Mouse (Mus musculus) left cerebral cortex, postnatal 14 days (tissue): Measurements from ENCODE around the gene Zfp612. TPM values are rescaled to one million over a fixed set of nuclear protein-coding genes. Genes with fewer than 3 reads are reported as not detected.
"Not testable (repeated sequence)": the region's sequence is repeated elsewhere in the genome, so short reads cannot be mapped to it uniquely, and the experiment has no call there.

Source experiments
- DNase-seq, 2 experiments: peaks; one replicate each; pipeline ENCODE4 v3.0.0; 2021 to 2022; ENCODE audit warnings: low spot score in 2 of 2, mixed read lengths in 1 of 2
- intact Hi-C: fragments of 180-260 bp; cut with DNase I; formaldehyde crosslinking; loops from one replicate; pipeline ENCODE4 v1.15.1; 2025
- long read RNA-seq, 2 experiments: library from polyadenylated mRNA; stranded (forward); transcript quantifications; one replicate each; pipeline ENCODE4 v2.0.0; 2021
- total RNA-seq, 2 experiments: library from RNA; stranded (reverse); gene quantifications; 2 replicates each; pipeline ENCODE4 v1.2.3; 2021

The Zfp612 gene
- 10 to 100 TPM; 29.6 to 30.4 TPM for total RNA-seq
- long read RNA-seq, experiment 1, full-length matches to known transcripts = 9 of 15 reads
- long read RNA-seq, experiment 1, partial matches to known transcripts = 2 of 15 reads
- long read RNA-seq, experiment 1, other reads (novel, unspliced or antisense) = 4 of 15 reads
- long read RNA-seq, experiment 2, full-length matches to known transcripts = 10 of 14 reads
- long read RNA-seq, experiment 2, partial matches to known transcripts = 0 of 14 reads
- long read RNA-seq, experiment 2, other reads (novel, unspliced or antisense) = 4 of 14 reads

DNA sequence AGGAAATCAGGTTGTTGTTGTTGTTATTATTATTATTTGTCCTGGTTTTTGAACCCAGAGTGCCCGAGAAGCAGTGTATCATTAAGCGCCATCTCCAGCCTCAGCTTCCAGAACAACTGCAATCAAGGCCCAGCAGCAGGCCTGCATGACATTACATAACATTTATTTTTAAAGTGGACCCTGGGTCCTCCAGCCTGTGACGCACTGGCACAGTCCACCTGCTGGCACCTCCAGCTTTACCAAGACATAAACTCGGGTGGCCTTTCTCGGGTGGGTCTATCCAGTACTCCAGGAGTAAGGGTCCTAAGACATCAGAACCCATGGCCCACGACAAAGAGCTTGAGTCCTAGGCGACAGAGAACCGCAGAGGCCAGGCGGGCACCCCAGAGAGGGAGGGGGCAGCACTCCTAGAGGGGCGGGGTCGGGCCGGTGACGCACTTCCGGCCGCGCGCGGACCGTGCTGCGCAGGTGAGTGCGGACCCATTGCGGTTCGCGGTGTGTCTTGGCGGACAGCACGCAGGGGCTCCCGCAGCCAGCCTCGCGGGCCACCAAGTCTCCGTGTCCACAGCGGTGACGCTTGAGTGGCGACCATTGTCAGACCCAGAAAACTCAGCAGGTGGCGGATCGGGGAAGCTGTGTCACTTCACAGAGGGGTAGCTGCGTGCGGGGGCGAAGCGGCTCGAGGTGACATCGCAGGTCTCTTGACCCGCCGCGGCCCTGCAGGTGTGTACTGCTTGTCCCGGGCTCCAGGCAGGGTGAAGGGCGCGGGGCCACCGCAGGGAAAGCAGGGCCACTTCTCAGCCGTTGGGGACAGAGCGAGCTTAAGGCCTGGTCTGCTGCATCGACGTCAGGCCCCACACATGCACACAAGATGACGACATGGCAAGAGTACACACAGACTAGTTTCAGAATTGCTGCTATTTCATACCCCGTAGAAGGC, at the start of gene Zfp612:
TSS of gene Zfp612 (plus strand) at position 465 of the 940 bp plus-strand sequence.
- intact Hi-C loops = no loop called here
- peak; percentile 54 to 73 for DNase-seq

DNA sequence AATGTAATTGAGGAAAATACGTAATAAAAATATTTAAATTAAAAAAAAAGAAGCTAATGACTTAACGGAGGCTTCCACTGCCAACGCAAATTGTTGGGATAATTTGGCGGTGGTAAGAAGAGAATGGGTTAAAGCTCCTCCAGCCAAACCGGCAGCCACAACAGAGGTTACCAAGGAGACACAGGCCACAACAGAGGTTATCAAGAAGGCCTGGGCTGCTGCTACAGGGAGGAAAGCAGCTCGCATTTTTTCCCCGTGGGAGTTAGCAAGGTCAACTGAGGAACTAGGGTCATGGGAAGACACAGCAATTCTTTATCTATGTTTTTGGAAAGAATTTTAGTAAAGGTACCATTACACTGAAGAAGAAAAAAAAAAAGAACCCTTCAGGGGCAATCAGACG, 45.8 kb upstream of the Zfp612 start:
- intact Hi-C loops, DNase-seq: not testable (repeated sequence)

DNA sequence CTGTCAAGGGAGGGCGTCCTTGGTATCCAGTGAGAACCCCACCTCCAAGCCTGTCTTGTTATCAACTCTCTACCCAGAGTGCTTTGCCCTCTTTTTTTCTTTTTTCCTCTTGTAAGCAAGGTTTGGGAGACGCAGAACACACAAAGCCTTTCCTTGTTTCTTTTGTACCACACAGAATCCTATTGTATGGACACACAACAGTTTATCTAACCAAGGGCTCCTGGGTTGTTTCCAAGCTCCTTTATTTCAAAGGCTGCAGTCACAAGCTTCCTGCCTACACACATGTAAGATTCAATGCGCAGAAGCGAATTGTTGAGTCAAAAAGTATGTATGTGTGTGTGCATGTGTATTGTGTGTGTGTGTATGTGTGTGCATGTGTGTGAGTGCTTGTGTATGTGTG, 45.2 kb upstream of the Zfp612 start:
- intact Hi-C loops = no loop called here
- no peak for DNase-seq

DNA sequence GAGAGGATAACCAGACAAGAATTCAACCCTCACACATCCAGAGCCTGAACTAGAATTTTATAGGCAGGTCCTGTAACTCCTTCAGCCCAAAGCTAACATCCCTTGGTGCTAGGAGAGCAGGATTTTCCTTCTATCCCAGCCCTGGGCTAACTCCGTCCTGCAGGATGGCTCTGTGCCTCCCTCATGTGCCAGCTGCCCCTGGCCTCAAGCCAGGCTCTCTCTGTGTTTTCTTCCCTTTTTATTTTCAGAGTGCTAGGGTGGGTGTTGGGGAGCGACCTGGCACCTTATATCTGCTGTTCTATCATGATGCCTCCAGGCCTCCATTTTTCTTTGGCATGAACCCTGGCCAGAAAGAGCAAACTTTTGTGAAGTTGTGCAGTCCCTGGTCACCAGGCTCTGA, 43.4 kb upstream of the Zfp612 start:
- intact Hi-C loops = no loop called here
- DNase-seq = no peak

DNA sequence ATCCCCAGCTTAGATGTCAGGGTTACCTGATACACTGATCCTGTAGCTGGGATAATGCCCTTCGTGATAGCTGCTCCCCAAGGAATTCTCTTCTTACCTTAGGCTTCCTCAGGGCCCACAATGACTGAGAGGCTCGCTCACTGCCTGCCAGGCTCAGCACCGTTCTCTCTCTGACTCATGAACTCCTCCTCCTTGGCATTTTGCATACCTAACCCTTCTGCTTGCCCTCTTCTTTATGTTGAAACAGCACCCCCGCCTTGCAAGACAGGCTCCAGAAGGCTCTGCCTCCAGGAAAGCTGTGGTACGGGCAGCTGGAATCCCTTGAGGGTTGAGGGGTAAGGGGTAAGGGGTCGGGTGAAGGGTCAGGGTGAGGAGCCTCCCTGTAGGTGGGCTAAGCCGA, 40.3 kb upstream of the Zfp612 start:
- DNase-seq = no peak
- intact Hi-C loops = no loop called here

DNA sequence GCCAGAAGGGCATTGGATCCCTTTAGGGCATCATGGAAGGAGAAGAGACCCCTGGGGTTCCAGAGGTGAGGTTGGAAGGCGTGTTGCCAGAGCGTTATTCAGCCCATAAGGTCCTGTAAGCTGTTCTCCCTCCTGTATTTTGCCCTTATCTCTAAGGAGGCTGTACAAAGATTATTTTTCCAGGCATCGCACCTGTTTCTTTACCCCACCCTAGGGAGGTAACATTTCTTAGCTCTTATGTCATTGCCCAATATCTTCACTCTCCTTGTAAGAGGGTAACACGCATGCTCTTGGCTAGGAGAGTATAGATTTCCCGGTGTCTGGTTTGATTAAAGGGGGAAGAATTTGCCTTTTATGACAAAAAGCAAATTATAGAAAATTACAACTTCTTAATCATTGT, 39.9 kb upstream of the Zfp612 start, which contains the start of gene Chst4:
TSS of gene Chst4 (minus strand) at position 82 of the 400 bp plus-strand sequence.
- no peak for DNase-seq
- intact Hi-C loops = no loop called here

DNA sequence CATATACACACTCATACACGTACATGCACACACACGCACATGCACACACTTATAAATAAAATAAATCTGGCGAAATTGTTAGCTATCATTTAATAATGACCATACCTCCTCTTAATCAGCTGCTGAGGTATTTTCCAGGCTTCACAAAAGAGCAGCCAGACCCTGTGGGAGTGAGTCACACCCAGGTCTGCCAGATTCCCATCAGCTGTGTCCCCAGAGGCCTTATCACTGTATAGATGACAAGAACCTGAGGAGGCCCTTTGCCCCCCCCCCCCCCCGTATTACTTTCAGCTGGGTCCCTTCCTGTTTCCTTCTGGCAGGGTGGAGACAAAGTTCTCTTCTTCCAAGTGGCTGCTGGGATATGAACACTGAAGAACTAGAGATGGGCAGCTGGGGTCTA, 39.0 kb upstream of the Zfp612 start:
- DNase-seq = no peak
- intact Hi-C loops = no loop called here

DNA sequence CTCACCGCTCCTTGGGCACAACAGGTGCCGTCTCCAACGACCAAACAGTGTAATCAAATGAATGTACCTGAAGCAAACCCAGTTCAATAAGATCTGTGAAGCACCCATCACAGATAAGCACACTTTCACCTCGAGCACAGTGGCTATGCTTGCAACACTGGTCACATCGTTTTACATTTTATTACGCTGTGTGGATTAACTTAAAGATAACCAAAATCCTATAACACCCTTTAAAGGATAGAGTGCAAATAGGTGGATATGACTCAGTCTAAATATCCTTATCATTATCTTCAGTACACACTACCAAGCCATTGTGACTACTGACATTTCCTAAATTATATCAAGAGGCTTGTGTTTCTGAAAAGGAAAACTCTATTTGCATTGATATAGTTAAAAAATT, 28.3 kb upstream of the Zfp612 start:
- intact Hi-C loops = no loop called here
- no peak for DNase-seq

DNA sequence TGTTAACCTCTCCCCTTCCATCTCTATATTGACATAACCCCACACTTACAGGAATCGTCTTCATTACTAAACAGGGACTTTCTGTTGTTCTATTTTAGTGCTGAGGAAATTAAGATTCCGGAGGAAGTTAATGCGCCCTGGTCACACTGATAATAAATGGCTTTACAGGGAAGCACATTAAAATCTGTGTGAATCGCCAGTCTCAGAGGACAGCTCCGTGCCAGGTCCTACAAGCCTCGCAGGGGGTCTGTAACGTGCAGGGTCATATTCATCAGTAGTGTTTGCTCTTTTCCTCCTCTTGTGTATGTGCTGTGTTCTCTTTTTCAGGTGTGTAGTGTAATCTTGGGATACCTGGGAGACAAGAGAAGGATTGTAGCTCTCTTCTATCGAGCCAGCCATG, 21.3 kb upstream of the Zfp612 start:
- intact Hi-C loops = no loop called here
- DNase-seq = no peak

DNA sequence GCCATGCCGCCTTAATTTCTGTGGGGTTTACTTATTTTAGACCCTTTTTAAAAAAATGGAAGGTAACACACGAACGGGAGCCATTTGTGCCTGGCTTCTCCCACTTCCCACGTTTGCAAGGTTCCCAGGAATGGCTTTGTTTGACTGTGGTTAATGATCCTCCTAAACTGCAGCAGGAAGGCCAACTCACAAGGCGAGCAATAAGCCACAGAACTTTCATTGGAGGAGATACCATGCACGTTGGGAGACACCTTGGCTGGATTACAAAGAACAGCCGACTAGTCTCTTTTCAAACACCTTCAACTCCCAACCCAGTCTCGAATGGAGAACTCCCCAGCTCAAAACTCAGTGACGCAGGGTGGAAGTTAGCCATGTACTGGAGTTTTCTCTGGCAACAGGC, 15.4 kb upstream of the Zfp612 start:
- intact Hi-C loops = no loop called here
- DNase-seq = no peak

DNA sequence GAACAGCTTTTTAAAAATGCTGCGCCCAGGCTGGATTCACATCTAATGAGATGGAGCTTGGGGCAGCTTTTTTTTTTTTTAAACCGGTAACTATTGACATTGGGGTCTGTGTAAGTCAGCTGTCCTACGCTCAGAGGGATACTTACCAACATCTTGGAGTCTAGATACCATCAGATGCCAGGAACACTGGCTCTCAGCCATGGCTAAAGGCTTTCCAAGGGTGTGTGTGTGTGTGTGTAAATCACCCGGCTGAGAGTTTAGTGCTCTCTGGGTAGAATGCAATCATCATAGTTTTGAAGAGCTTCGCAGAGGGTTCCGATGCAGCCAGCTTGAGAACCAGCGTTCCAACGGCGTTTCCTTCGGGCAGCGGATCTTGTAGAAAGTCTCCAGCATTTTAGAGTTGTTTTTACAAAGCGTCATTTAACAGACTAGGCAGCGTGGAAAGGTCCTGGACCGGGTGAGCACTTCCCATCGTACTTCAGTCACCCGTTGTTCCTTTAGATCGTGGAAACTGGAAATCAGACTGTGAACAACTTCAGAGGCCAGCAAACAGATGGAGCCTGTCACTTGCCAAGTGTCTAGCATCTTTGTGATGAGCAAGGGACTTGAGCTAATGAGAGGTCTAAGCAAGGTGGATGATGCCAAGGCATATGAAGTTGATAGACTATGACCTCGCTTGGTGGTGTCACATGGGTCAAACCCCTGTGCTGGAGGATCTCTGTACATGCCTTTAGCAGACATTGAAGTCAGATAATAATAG, 14.8 kb upstream of the Zfp612 start:
- intact Hi-C loops = no loop called here
- DNase-seq = no peak

DNA sequence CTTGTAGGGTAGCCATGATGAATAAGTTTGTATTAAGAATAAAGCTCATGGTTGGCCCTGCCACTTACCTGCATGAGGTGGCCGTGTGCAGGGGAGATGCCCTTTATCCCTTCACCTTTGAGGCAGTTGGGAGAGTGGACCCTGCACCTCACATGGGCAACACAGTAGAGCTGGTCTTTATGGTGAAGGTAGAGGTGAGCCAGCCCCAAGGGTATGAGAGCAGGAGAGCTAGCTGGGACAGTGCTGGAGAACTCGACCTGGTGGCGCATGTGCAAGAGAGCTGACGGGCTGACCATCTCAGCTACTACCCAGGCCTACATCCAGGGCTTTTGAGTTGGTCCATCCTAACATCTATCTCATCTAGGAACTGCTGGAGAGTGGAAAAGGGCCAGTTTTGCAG, 13.9 kb upstream of the Zfp612 start:
- intact Hi-C loops = no loop called here
- DNase-seq = no peak

DNA sequence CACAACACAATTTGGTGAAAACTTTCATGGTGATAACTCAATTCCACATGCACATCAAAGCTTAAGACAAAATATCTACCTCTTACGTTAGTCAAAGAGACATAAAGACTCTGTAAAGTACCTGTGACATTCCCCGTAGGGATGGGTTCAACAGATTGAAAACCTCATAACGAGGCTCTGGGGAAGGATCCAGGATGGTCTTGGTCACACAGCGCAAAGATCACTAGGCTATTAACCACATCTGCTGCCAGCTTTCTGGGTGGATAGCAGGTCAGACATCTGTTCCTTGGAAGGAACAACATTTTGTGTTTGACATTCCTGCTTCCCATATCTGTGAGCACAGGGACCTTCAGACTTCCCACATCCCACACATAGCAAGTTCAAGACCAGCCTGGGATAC, 9.8 kb upstream of the Zfp612 start:
- intact Hi-C loops = loop anchor here (5.0 kb wide), 1 partner anchor 57 kb away; no protein-coding TSS in a partner anchor
- DNase-seq = no peak

DNA sequence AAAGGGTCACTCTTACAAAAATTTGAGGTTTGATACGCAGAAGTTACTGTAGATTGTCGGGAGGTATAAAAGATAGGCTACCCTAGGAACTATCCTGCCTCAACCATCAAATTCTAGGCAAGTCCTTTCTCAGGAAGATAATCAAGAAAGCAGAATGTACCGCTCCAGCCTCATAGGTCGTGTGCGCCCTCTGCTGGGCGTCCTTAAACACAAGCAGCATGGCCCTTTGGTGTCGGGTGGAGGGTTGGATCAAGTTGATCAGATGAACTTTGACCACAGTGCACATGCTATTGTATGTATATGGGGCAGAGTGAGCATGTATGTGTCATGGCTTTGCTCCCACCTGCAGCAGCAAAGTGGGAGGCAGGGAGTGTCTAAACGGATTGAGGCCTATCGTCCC, 7.9 kb upstream of the Zfp612 start:
- intact Hi-C loops = loop anchor here (1.0 to 5.0 kb wide), 2 partner anchors 59 to 101 kb away; no protein-coding TSS in a partner anchor

DNA sequence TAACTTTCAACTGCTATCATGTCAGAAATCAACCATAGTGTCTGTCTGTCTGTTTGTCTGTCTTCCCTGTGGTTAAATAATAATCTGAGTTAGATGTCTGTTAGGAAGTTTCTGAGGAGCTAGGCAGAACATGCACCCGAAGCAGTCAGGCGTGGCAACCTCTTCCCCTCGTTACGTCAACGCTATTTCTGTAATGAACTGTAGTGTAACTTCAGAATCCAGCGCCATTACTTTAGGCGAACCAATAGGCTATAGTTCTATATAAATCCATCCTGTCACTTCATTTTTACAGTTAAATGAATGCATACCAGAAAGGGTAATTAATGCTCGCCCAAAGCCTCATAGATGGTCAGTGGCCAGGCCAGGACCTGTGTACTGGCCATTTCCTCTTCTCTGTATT, 5.0 kb upstream of the Zfp612 start:
- DNase-seq = no peak
- intact Hi-C loops = loop anchor here (5.0 kb wide), 1 partner anchor 62 kb away; no protein-coding TSS in a partner anchor

More for the DNA sequence above, 7.9 kb upstream of the Zfp612 start:
- DNase-seq = peak; percentile 41 to 75

DNA sequence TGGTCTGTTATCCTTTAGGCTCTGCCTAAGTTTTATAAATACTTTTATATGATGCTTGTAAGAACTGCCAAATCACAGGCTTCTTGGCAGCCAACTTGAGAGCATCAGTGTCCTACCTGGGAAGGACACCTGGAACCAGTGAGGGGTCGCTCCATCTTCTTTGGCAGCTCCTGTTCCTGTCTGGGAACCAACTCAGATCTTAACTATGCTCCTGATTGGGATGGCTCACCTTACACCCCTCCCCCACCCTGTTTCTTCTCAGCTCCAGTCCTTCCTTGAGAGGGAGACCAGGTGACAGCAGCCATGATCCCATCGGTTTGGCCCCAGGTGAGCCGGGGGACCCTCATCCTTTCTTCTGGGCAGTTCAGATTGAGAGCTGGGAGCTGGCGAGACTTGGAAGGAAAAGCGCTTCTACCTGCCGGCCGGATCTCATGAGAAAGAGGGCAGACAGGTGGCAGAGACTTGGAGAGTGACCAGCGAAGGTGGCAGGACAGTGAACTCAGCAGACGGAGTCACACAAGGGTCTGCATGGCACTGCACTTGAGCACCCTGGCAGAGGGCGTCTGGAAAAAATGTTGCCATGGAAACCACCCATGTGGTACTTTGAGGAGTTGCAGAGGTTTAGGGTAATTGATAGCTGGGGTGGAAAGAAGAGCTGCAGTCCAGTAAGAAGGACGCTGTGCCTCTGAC, 3.0 kb downstream of the Zfp612 start:
- no peak for DNase-seq
- intact Hi-C loops = no loop called here

DNA sequence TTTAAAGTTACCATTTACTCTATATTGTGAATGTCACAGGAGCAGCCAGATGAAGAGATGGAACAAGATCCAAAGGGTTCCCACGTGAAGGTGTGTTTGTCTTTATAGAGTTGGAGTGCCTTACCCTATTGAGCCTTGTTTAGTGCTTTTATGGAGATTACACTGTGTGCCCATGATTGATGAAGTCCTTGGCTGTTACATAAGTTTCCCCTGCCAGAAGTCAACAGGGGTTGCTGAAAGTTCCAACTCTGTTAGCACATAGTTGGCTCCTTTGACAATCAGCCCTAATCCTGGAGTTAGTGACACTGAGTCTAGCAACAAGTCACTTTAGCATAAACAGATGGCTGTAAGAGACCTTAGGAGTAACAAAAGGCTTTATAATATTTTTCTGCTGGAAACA, 12.3 kb downstream of the Zfp612 start:
- intact Hi-C loops = no loop called here
- DNase-seq = no peak

DNA sequence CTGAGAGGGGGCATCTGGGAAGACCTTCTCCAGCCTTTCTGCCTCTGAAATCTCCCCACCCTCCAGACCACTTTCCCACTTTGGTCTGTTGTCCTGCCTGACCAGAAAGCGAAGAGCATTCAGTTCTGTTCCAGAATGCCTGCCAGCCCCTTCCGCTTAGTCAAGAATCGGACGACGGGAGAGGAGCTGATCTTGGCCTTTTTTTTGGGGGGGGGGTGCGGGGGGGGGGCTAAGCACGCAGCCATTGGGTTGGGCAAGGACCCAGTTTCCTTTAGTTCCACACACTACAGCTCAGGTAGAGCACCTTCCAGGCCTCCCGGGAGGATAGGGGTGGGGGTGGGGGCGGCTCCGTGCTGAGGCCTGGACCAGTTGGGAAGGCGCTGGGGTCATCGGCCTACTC, 21.4 kb downstream of the Zfp612 start, which contains the start of gene Gm21964:
TSS of gene Gm21964 (plus strand) at position 301 of the 400 bp plus-strand sequence.
- DNase-seq = no peak
- intact Hi-C loops = no loop called here

DNA sequence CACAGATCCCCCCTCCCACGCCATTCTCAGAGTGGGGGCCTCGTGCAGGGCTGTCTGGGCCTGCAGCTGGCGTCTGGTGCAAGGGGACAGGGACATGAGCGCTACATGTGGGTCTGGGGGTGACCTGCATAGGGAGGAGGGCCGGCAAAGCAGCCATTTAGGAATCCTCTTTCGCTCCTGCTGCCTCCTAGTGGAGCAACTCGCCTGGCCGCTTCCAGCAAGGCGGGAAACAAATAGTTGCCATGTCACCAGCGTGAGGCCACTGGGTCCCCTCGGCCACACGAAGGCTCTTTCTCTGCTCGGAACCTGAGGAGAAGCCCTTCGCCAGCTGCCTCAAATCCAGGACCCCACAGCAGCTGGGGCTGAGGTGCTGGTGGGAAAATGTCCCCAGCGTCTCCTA, 22.1 kb downstream of the Zfp612 start:
- intact Hi-C loops = no loop called here
- no peak for DNase-seq
